Mouse (Mus musculus) hematopoietic stem cell, adult 5-6 weeks (primary cell): ENCODE measurements around the gene Mtg2. TPM values are rescaled to one million over a fixed set of nuclear protein-coding genes. Genes with fewer than 3 reads are reported as not detected.
A peak's percentile ranks its signal among the peaks of the same experiment; 100 is the strongest.

Source experiments
- ATAC-seq, 2 experiments: fragments of 125-278 bp in 1 of 2; replicated peaks in 1 of 2; 2 replicates each; pipeline ENCODE4 v1.8.0; 2016 to 2017; ENCODE audit warnings: inconsistent platforms in 2 of 2, mild to moderate bottlenecking in 2 of 2, moderate number of reproducible peaks in 2 of 2, low read depth in 1 of 2, moderate TSS enrichment in 1 of 2; ENCODE audit not compliant: low FRiP score in 2 of 2, poor library complexity in 2 of 2, severe bottlenecking in 2 of 2, insufficient read depth in 1 of 2, low TSS enrichment in 1 of 2
- total RNA-seq: library from RNA; stranded (forward); fragments of 172-1452, 232-1000 nt; gene quantifications from 2 replicates; pipeline ENCODE4 v1.2.3, GENCODE M21; 2017

The Mtg2 gene
- total RNA-seq, 1 experiment from 2014 or later: 17.3 TPM

DNA sequence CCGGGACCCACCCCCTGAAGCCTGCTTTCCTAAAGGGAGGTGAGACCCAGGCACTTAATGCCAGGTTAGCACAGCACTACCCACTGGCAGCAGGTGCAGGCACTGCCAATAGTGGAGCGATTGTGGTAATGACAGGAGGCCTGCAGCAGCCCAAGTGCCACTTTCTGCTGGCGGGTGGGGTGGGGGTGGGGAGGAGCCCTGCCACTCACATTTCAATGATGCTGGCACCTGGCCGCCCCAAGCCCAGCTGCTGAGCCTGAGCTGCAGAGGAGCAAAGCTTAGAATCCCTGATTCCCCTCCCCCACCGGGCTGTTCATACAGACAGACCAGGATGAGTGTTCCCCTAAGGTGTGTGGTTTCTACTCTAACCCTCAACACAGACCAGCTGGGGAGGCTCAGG is 25.3 kb downstream of the Mtg2 start:
- no peak for ATAC-seq

GRCm38 (mm10) chr2:180097585-180097984 is 27.2 kb downstream of the Mtg2 start:
- no peak for ATAC-seq

DNA sequence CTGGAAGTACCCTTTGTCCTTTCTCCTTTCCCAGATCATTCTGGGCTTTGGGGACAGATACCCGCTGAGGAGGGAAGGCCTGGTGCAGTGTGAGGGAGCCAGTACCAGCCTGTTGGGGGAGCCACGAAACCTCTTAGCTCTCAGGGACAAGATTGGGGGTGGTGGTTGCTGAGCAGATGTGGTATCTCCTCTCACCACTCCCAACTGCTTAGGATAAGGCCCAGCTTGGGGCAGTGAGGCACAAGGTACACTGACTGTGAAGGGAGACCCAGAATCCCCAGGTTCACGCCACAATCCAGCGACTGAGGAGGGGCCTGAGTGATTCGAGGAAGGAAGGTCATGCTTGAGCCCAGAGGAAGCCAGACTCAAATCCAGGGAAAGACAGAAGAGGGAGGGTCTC is 27.8 kb downstream of the Mtg2 start:
- peak in 1 of 2 experiments; percentile 22; a peak in 1 of 4 replicates for ATAC-seq

DNA sequence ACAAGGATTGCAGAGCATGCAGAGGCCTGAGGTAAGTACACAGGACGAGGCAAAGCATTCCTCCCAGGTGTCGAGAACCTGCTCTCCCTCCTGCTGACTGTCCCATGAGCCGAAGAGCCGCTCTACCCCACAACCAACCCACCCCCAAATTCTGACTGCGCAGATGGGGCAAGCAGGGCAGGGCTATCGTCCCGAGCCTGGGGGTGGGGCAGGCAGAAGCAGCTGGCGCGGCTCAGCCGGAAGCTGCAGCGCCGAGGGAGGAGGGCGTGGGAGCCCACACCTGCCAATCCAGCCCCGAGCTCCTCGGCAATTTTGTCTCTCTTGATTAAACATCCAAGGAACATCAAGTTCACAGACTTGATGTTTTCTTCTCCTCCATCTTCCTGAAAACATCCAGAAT is 29.1 kb downstream of the Mtg2 start:
- ATAC-seq: no peak

DNA sequence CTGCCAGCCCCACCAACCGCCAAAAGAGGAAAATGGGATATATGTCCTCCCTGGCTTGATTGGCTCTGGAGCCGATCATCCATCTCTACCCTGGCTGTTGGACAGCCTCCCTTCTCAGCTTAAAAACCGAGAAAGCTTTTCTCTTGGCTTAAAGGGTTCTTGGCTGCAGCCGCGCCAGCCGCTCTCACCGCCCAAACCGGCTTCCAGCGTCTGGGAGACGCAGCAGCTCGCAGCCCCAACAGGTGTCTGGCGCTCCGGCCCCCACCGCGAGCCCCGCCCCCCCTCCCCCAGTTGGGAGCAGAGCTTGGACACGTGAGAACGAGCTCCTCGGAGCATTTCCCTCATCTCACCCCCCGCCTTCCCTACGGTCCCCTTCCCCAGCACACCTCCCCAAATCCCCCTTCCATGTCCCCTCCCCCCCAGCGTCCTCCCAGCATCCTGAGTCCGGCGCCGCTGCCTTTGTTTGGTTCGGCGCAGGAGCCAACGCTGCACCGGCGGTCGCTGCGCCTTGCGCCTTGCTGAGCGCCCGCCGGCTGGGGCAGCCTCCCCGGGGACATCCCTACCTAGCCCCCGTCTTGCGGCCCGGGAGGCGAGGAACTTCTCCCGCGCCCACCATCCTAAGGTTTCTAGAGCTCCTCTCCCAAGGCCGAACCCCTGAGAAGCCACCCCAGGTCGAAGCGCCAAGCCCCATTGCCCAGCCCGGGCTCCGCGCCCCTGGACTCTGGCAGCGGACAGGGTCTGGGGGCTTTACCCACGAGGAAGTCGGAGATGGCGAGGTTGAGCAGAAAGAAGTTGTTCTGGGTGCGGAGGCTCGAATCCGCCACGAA is 33.0 kb downstream of the Mtg2 start:
- ATAC-seq: no peak

DNA sequence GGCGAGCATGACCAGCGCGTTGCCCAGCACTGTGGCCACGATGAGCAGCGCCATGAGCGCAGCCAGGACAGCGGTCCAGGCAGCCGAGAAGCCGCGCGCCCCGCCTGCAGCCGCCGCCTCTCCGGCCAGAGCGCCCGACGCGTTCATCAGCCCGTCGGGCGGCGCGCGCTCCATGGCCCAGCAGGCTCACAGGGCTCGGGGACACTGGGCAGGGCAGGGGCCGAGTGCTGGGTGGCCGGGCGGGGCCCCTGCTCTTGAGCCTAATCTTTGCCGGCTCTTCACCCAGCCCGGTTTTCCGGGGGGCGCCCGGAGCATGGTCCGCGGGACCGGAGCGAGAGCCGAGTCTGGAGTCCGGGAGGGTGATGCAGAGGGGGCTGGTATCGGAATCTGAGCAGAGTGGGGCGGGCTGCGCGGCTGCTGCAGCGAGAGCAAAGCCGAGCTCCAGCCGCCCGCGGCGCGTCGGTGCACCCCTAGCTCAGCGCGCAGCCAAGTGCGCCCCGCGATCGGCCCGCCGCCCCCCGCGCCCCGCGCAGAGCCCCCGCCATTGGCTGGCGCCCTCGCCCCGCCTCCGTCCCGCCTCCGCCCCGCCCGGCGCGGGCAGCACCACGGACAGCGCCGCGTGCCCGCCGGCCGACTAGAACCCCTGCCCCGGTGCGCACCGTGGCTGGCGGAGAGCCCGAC is 33.7 kb downstream of the Mtg2 start, which contains the start of gene Hrh3:
Gene Hrh3 (minus strand): TSS at position 511 of the 681 bp plus-strand sequence.
- peak; percentile 24 to 49; a peak in 2 of 4 replicates for ATAC-seq

GRCm38 (mm10) chr2:180104659-180105377 is 34.4 kb downstream of the Mtg2 start:
- peak; percentile 4 to 33; a peak in 1 of 4 replicates for ATAC-seq

DNA sequence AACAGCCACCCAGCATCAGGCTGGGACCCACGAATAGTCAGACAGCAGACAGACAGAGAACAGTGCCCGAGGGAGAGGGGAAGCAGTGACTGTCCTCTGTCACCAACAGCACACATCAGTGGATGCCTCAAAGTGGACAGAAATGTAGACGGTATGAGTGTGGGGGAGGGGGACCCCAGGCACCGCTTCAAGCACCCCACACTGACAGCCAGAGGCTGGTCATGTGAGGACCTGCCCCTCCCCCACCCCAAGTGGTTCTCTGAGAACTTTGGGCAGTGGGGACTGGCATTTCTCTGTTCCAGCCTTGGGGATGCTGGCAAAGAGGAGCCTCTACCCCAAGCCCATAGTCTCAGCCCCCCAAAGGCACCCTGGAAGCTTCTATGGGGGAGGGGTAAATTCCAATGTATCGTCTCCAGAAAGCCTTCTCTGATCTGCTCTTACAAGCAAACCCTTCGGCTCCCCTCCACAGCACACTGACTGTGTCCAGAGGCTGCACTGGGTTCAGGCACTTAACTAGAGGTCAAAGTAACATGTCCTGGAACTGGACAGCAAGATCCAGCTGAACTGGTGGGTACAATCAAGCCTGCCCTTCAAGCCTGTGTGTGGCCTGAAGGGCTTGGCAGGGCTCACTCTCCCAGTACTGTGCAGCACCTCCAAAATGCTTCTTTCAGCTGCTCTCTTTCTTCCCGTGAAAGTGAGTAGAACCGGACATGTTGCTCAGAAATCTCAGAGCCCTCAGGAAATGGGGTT is 35.2 kb downstream of the Mtg2 start:
- no peak for ATAC-seq

GRCm38 (mm10) chr2:180107081-180107480 is 36.7 kb downstream of the Mtg2 start:
- ATAC-seq: no peak; a peak in 1 of 4 replicates

GRCm38 (mm10) chr2:180108285-180108684 is 37.9 kb downstream of the Mtg2 start:
- ATAC-seq: no peak

DNA sequence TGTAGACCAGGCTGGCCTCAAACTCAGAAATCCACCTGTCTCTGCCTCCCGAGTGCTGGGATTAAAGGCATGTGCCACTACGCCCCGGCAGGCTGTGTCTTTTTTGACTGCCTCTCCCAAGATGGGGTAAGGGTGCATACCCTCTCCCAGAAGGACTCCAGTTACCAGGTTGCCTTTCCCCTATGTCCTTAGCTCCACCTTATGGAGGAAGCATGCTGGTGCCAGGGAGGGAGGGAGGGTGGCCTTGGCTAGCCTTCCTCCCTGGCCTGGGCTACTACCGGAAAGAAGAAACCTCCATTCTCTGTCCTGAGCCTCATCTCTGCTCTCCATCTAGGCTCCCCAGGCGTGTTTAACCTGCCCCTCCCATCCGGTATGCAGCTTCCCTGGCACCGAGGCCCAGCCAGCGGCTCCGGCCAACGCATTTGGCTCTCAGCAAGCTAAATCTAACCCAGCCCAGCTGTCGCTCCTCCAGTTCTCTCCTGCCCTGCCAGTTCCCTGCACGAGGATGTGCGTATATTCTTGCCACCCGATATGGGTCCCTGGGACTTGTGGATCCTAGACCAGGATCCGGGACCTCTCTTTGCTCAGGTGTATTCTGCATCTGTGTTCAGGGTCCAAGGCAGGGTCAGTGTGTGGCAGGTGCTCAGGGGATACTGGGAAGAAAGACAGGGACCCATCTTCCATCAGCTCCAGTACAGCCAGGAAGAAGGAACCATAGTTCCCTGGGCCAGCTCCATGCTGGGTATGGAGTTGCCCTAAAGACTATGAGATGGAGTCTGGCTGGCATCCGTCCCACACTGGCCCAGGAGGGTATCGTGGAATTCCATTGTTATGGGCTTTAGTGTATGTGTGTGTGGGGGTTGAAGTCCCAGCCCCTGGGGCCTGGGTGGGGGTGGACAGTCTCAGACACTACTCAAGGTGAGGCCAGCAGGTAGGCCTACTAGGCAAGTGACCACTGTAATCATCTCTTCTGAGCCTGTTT is 43.8 kb downstream of the Mtg2 start:
- ATAC-seq: no peak

- no peak for ATAC-seq
Observed at GRCm38 (mm10) chr2:180115279-180115678, 44.9 kb downstream of the Mtg2 start.

- ATAC-seq: no peak
Observed at GRCm38 (mm10) chr2:180116081-180116493, 45.7 kb downstream of the Mtg2 start.

DNA sequence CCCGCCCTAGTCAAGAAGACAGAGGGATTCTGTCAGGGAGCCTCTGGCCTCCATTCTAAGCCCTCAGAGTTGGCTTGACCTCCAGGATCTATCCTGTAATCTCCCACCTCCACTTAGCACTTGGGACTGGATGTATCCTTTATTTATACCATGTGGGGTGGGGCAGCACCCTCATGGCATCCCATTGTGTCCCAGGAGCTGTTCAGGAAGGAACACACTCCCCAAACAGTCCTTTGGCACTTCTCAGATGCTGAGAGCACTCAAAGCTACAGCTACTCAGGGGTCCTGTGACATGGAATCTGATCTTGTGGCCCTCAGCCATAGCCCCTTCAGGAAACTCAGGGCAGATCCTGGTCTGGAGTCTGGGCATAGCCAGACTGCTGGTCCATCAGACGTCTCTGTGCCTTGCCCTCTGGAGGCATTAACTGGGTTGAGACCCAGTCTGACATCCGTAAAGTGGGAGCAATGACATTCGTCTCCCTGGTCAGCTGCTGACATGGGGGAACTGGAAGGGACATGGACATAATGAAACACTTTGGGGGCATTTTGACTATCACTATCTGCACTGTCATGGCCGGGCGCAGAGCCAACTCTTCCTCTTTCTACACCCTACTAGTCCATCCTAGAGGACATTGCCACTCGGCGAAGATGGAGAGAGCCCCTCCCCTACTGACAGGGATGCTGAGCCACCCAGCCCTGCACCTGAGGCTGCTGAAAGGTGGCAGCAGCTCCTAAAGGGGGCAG is 46.5 kb downstream of the Mtg2 start:
- no peak for ATAC-seq

GRCm38 (mm10) chr2:180117485-180118194 is 47.3 kb downstream of the Mtg2 start:
- ATAC-seq: peak in 1 of 2 experiments; percentile 5; a peak in 1 of 4 replicates
